Comparison of ENCODE assay signal across 8 mouse cellular contexts in the genomic region with DNA sequence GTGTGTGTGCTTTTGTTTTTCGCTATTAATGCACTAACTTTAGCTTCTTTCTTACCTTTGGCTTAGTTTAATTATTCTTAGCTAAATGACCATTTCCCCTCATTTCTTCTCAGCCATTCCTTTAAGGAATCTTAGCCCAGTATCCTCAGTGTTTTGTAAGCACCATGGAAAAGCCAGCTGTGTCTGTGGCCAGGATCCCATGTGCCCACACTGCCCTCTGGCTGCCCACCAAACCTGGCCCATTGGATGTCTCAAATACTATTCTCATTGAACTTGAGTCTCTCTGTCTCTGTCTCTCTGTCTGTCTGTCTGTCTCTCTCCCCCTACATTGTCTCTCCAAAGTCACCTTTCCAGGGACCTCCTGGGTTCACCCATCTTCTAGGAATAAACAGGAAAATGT.
A peak's percentile ranks its signal among the peaks of the same experiment; 100 is the strongest.
DNase-seq lines count a peak whose midpoint lies in the region; ATAC-seq and TF ChIP-seq lines count a peak whose summit lies in the region.

No protein-coding gene starts in this region.

- no peaks in the 10 kb centered on the region for H3K4me1 ChIP-seq in heart, embryonic 10.5 days
- H3K4me1 ChIP-seq in testis, adult 2 months (ENCODE audit: control insufficient read depth, insufficient read depth, low read length), result no peaks in the 10 kb centered on the region
- H3K4me1 ChIP-seq in kidney, embryonic 14.5 days (ENCODE audit: control insufficient read depth, insufficient read depth, low read length), result no peaks in the 10 kb centered on the region
- H3K4me1 ChIP-seq in small intestine, adult 2 months (ENCODE audit: control insufficient read depth, insufficient read depth, insufficient read length, low read length), result no peaks in the 10 kb centered on the region

- H3K4me3 ChIP-seq in heart, embryonic 10.5 days, result no peak overlapping the region
- H3K4me3 ChIP-seq in testis, adult 2 months (ENCODE audit: control insufficient read depth, low read depth, low read length), result no peak overlapping the region
- no peak overlapping the region for H3K4me3 ChIP-seq in kidney, embryonic 14.5 days (ENCODE audit: low read length)
- no peak overlapping the region for H3K4me3 ChIP-seq in small intestine, adult 2 months (ENCODE audit: low read depth, low read length)

- H3K27ac ChIP-seq in heart, embryonic 10.5 days, result no peak overlapping the region
- H3K27ac ChIP-seq in testis, adult 2 months (ENCODE audit: control insufficient read depth, insufficient read depth, low read depth, low read length), result no peak overlapping the region
- H3K27ac ChIP-seq in kidney, embryonic 14.5 days (ENCODE audit: low read depth, low read length), result no peak overlapping the region
- H3K27ac ChIP-seq in small intestine, adult 2 months (ENCODE audit: insufficient read depth, low read depth, low read length), result no peak overlapping the region

- DNase-seq in heart, adult 18-20 months, result peak; percentile 13 to 32
- DNase-seq in heart, embryonic 10.5 days (ENCODE audit: low spot score), result no peak
- no peak for DNase-seq in testis, postnatal 14 days (ENCODE audit: low spot score)
- no peak for DNase-seq in spleen, adult 18-20 months
- DNase-seq in right cerebral cortex, adult 18-20 months, result no peak

- peak; percentile 24; the same call in 1 of the 2 replicates for TF ChIP-seq CTCF in testis, adult 2 months (IDR thresholded peaks at IDR 0.05; ENCODE audit: control insufficient read depth, insufficient read depth, insufficient replicate concordance, low read depth, low read length)
- peak; percentile 46; the same call in 1 of the 2 replicates for TF ChIP-seq CTCF in small intestine, adult 2 months (IDR thresholded peaks at IDR 0.05; ENCODE audit: extremely low read depth, insufficient read length, insufficient replicate concordance, low read depth, low read length)

- WGBS in heart, embryonic 10.5 days, result 94% methylated on average over 1 of the region's 1 CpGs
- 84% methylated on average over 1 of the region's 1 CpGs for WGBS in kidney, embryonic 14.5 days
- 86% methylated on average over 1 of the region's 1 CpGs for WGBS in small intestine, adult 2 months

- no peak for TF ChIP-seq POLR2A in testis, adult 2 months (IDR thresholded peaks at IDR 0.05; ENCODE audit: control insufficient read depth, low read depth, low read length)
- TF ChIP-seq POLR2A in small intestine, adult 2 months (IDR thresholded peaks at IDR 0.05; ENCODE audit: low read depth, low read length), result no peak

- no peaks in the 10 kb centered on the region for H3K36me3 ChIP-seq in heart, embryonic 10.5 days
- no peaks in the 10 kb centered on the region for H3K36me3 ChIP-seq in testis, adult 2 months (ENCODE audit: control insufficient read depth, insufficient read depth, low read length)
- no peaks in the 10 kb centered on the region for H3K36me3 ChIP-seq in kidney, embryonic 14.5 days (ENCODE audit: control insufficient read depth, insufficient read depth, low read length)
- H3K36me3 ChIP-seq in small intestine, adult 2 months (ENCODE audit: control insufficient read depth, insufficient read depth, low read length), result no peaks in the 10 kb centered on the region

- no peak overlapping the region for H3K9ac ChIP-seq in kidney, embryonic 14.5 days (ENCODE audit: low read depth, low read length)

- H3K9me3 ChIP-seq in heart, embryonic 10.5 days, result no peaks in the 10 kb centered on the region
- no peaks in the 10 kb centered on the region for H3K9me3 ChIP-seq in kidney, embryonic 14.5 days (ENCODE audit: control insufficient read depth, low read length)

- H3K4me2 ChIP-seq in kidney, embryonic 14.5 days (replicated peaks; ENCODE audit: low read depth, low read length), result no peak overlapping the region

- ATAC-seq in kidney, embryonic 14.5 days (ENCODE audit: low FRiP score, low TSS enrichment), result peak; percentile 83; the same call in 1 of the 2 replicates

- no peaks in the 10 kb centered on the region for H3K27me3 ChIP-seq in heart, embryonic 10.5 days (ENCODE audit: insufficient read depth, poor library complexity, severe bottlenecking)
- H3K27me3 ChIP-seq in testis, adult 2 months (ENCODE audit: control insufficient read depth, insufficient read depth, low read length), result no peaks in the 10 kb centered on the region
- no peaks in the 10 kb centered on the region for H3K27me3 ChIP-seq in kidney, embryonic 14.5 days (ENCODE audit: control insufficient read depth, insufficient read depth, low read length)
- H3K27me3 ChIP-seq in small intestine, adult 2 months (ENCODE audit: control insufficient read depth, insufficient read depth, low read length), result no peaks in the 10 kb centered on the region

Comparison
In these comparisons a context has a peak if more than half of its experiments do, and no peak if none do; other contexts are left out.
1. DNase-seq: peak in heart, adult 18-20 months (2 of 2); none in heart, embryonic 10.5 days (single experiment), testis, postnatal 14 days (single experiment), spleen, adult 18-20 months (0 of 2) and right cerebral cortex, adult 18-20 months (single experiment).